Mouse (Mus musculus) heart, postnatal 0 days (tissue): Measurements from ENCODE around the gene Agap1. TPM values are rescaled to one million over a fixed set of nuclear protein-coding genes. Genes with fewer than 3 reads are reported as not detected.

ENCODE experiments used
- ATAC-seq: fragments of 200-750 bp; cut with Nextera tagmentation; 2 replicates; pipeline ENCODE4 v1.8.0; 2017; ENCODE audit warnings: low read depth, moderate number of reproducible peaks, moderate library complexity; ENCODE audit not compliant: insufficient read depth
- DNase-seq: peaks from one replicate; pipeline ENCODE4 v3.0.0-alpha.2; 2016; ENCODE audit warnings: low spot score
- H3K27ac ChIP-seq: fragments of 300-500 bp; sonication (generic); 2 replicates; pipeline ENCODE4 v1.5.1; 2014; ENCODE audit warnings: low read depth, mild to moderate bottlenecking
- H3K27me3 ChIP-seq: fragments of 300-500 bp; sonication (generic); 2 replicates; pipeline ENCODE4 v1.6.1; 2014; ENCODE audit warnings: low read length, mixed read lengths; ENCODE audit not compliant: control insufficient read depth, insufficient read depth
- H3K36me3 ChIP-seq: fragments of 300-500 bp; sonication (generic); replicated peaks from 2 replicates; pipeline ENCODE4 v1.6.1; 2014; ENCODE audit warnings: low read length, mixed read lengths; ENCODE audit not compliant: control insufficient read depth, insufficient read depth
- H3K4me1 ChIP-seq: fragments of 300-500 bp; sonication (generic); 2 replicates; pipeline ENCODE4 v1.6.1; 2014; ENCODE audit warnings: antibody characterized with exemption; ENCODE audit not compliant: control insufficient read depth, insufficient read depth
- H3K4me2 ChIP-seq: fragments of 300-500 bp; sonication (generic); 2 replicates; pipeline ENCODE4 v1.6.1; 2014; ENCODE audit warnings: low read depth, mild to moderate bottlenecking, low read length, moderate library complexity
- H3K4me3 ChIP-seq: fragments of 300-500 bp; sonication (generic); 2 replicates; pipeline ENCODE4 v1.5.1; 2014; ENCODE audit warnings: low read depth, low read length
- H3K9ac ChIP-seq: fragments of 300-500 bp; sonication (generic); replicated peaks from 2 replicates; pipeline ENCODE4 v1.6.1; 2014; ENCODE audit warnings: low read depth, low read length, mixed read lengths
- H3K9me3 ChIP-seq: fragments of 300-500 bp; sonication (generic); replicated peaks from 2 replicates; pipeline ENCODE4 v1.6.1; 2016; ENCODE audit warnings: low read length; ENCODE audit not compliant: control insufficient read depth
- CTCF ChIP-seq: IDR thresholded peaks from 2 replicates; pipeline ENCODE4 v1.5.1; 2016; ENCODE audit warnings: antibody characterized with exemption, control low read depth, low read depth
- EP300 ChIP-seq: IDR thresholded peaks from 2 replicates; pipeline ENCODE4 v1.6.1; 2016; ENCODE audit warnings: antibody characterized with exemption, low read depth
- WGBS: fragments of 180-500 bp; shearing (Covaris S2); extraction: QIAGEN DNeasy Blood & Tissue Kit; methylation state at CpG from one replicate; pipeline ENCODE4 v1.1.7; 2014; 5-methylcytosine and 5-hydroxymethylcytosine counted together
- polyA plus RNA-seq: library from polyadenylated mRNA; unstranded; fragments of >200 nt; fragmentation: Nextera tagmentation; extraction: Ambion mirVana; gene quantifications from 2 replicates; pipeline ENCODE4 v1.2.1, GENCODE M21; 2015
- total RNA-seq: library from RNA; depleted of rRNA; stranded (reverse); fragments of >200 nt; gene quantifications from 2 replicates; pipeline ENCODE4 v1.2.3, GENCODE M21; 2014; ENCODE audit warnings: low replicate concordance

Gene Agap1
- total and polyA plus RNA-seq, 2 experiments from 2014 or later, result 6.1 to 21.0 TPM

- Histone ChIP-seq H3K9me3 (no peaks in the 10 kb centered on the region), H3K27me3 (no peaks in the 10 kb centered on the region), H3K4me2 (no peak overlapping the region), H3K9ac (no peak overlapping the region), H3K27ac (no peak overlapping the region), H3K4me1 (peaks cover 16% of the 10 kb centered on the region), H3K36me3 (no peaks in the 10 kb centered on the region), H3K4me3 (no peak overlapping the region)
- no peak for ATAC-seq
- 59% methylated on average over 2 of the region's 2 CpGs for WGBS
- TF ChIP-seq CTCF (no peak), EP300 (no peak)
- DNase-seq, result no peak
Measured at GRCm38 (mm10) chr1:89509196-89509595, 54.6 kb downstream of the Agap1 start.

- Histone ChIP-seq H3K4me2 (no peak overlapping the region), H3K9ac (no peak overlapping the region), H3K27me3 (no peaks in the 10 kb centered on the region), H3K9me3 (no peaks in the 10 kb centered on the region), H3K27ac (no peak overlapping the region), H3K4me3 (no peak overlapping the region), H3K36me3 (no peaks in the 10 kb centered on the region), H3K4me1 (peaks cover 17% of the 10 kb centered on the region)
- no peak for ATAC-seq
- no peak for DNase-seq
- TF ChIP-seq CTCF (no peak), EP300 (no peak)
- 44% methylated on average over 8 of the region's 8 CpGs for WGBS
Measured at GRCm38 (mm10) chr1:89509763-89510340, 55.2 kb downstream of the Agap1 start.

- no peak overlapping the region for H3K4me3 ChIP-seq
- 75% methylated on average over 8 of the region's 8 CpGs for WGBS
- no peaks in the 10 kb centered on the region for H3K27me3 ChIP-seq
- H3K36me3 ChIP-seq, result no peaks in the 10 kb centered on the region
- no peaks in the 10 kb centered on the region for H3K9me3 ChIP-seq
- TF ChIP-seq EP300, result no peak
- no peak for TF ChIP-seq CTCF
- no peak for DNase-seq
- peaks cover 17% of the 10 kb centered on the region for H3K4me1 ChIP-seq
- ATAC-seq, result no peak
- no peak overlapping the region for H3K4me2 ChIP-seq
- H3K9ac ChIP-seq, result no peak overlapping the region
- H3K27ac ChIP-seq, result no peak overlapping the region
Measured at GRCm38 (mm10) chr1:89510731-89511130, 56.1 kb downstream of the Agap1 start.

- no peaks in the 10 kb centered on the region for H3K9me3 ChIP-seq
- H3K4me2 ChIP-seq, result no peak overlapping the region
- no peak overlapping the region for H3K9ac ChIP-seq
- WGBS, result 65% methylated on average over 8 of the region's 8 CpGs
- TF ChIP-seq EP300 (no peak), CTCF (no peak)
- no peaks in the 10 kb centered on the region for H3K27me3 ChIP-seq
- no peak overlapping the region for H3K27ac ChIP-seq
- no peak overlapping the region for H3K4me3 ChIP-seq
- H3K4me1 ChIP-seq, result peaks cover 17% of the 10 kb centered on the region
- DNase-seq (no peak), ATAC-seq (0 out of 2 replicates have a peak, but pooled peaks have one; percentile 6)
- no peaks in the 10 kb centered on the region for H3K36me3 ChIP-seq
Measured at GRCm38 (mm10) chr1:89513616-89514283, 59.1 kb downstream of the Agap1 start.

GRCm38 (mm10) chr1:89515808-89516560 lies 61.4 kb downstream of the Agap1 start:
- Histone ChIP-seq H3K4me2 (no peak overlapping the region), H3K4me3 (no peak overlapping the region), H3K4me1 (peaks cover 10% of the 10 kb centered on the region; the same call in 1 of the 2 replicates), H3K9ac (no peak overlapping the region), H3K27me3 (no peaks in the 10 kb centered on the region), H3K36me3 (no peaks in the 10 kb centered on the region), H3K9me3 (no peaks in the 10 kb centered on the region), H3K27ac (no peak overlapping the region)
- WGBS, result 83% methylated on average over 11 of the region's 11 CpGs
- no peak for ATAC-seq
- DNase-seq, result no peak
- TF ChIP-seq EP300 (no peak), CTCF (no peak)
